Mouse (Mus musculus) E14TG2a.4 (cell line): ENCODE data around the gene Gm20388.

Source experiments
- CTCF ChIP-seq: conservative IDR thresholded peaks from 2 replicates; pipeline ENCODE4 v1.5.1; 2014; ENCODE audit warnings: low read length
- NANOG ChIP-seq: IDR thresholded peaks from 2 replicates; pipeline ENCODE4 v1.6.1; 2014; ENCODE audit warnings: borderline replicate concordance, low read length, mixed read lengths

DNA sequence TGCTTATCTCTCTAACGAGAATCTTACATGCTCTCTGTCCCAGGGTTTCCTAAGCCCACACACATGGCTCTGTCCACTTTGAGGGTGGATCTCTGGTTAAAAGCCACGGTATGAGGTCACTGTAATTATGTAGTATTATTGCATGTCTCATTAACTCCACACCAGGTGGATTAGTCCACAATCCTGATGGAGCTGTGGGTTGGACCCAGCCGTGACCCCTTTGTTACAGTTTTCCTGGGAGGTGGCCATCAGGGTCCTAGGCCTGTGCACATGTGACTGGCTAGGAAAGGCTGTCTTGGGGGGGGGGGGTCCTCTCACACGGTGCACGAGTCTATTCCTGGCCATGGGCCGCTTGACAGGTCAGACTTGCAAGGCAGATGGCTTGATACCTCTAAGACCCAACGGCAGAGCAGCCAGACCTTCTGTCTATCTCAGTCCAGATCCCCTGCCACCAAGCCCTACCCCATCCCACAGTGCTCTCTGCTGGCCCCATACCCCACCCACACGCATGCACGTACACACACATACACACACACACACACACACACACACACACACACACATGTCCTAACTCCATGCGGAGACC, 395.3 kb downstream of the Gm20388 start:
- TF ChIP-seq CTCF (no peak), NANOG (no peak)
